Mouse (Mus musculus): ENCODE results near the gene Med13l.

- no peak for TF ChIP-seq CTCF (IDR thresholded peaks at IDR 0.05; ENCODE audit: insufficient read depth, low read length)
- TF ChIP-seq POLR2A (IDR thresholded peaks at IDR 0.05; ENCODE audit: borderline replicate concordance, extremely low read depth, low read depth, low read length), result no peak
Observed at GRCm38 (mm10) chr5:118525634-118526033, 34.8 kb upstream of the Med13l start.
